Mouse (Mus musculus) midbrain, embryonic 16.5 days (tissue): Measurements from ENCODE around the gene Gm9049. TPM values are rescaled to one million over a fixed set of nuclear protein-coding genes. Genes with fewer than 3 reads are reported as not detected.
"Not testable (repeated sequence)": the region's sequence is repeated elsewhere in the genome, so short reads cannot be mapped to it uniquely, and the experiment has no call there.

ENCODE experiments used
- ATAC-seq: fragments of 200-750 bp; cut with Nextera tagmentation; 2 replicates; pipeline ENCODE4 v1.8.0; 2017; ENCODE audit warnings: moderate TSS enrichment
- H3K27ac ChIP-seq: fragments of 300-500 bp; sonication (generic); 2 replicates; pipeline ENCODE4 v1.5.1; 2014; ENCODE audit warnings: mild to moderate bottlenecking, low read length, mixed read lengths
- H3K27me3 ChIP-seq: fragments of 300-500 bp; sonication (generic); 2 replicates; pipeline ENCODE4 v1.6.1; 2014; ENCODE audit warnings: low read depth, low read length, mixed read lengths; ENCODE audit not compliant: control insufficient read depth, insufficient read depth
- H3K36me3 ChIP-seq: fragments of 300-500 bp; sonication (generic); 2 replicates; pipeline ENCODE4 v1.6.1; 2014; ENCODE audit warnings: mild to moderate bottlenecking, low read length, moderate library complexity, mixed read lengths; ENCODE audit not compliant: control insufficient read depth, insufficient read depth
- H3K4me1 ChIP-seq: fragments of 300-500 bp; sonication (generic); 2 replicates; pipeline ENCODE4 v1.6.1; 2014; ENCODE audit warnings: mild to moderate bottlenecking, low read length, mixed read lengths; ENCODE audit not compliant: control insufficient read depth, insufficient read depth
- H3K4me2 ChIP-seq: fragments of 300-500 bp; sonication (generic); 2 replicates; pipeline ENCODE4 v1.6.1; 2014; ENCODE audit warnings: mild to moderate bottlenecking, low read length, mixed read lengths
- H3K4me3 ChIP-seq: fragments of 300-500 bp; sonication (generic); 2 replicates; pipeline ENCODE4 v1.5.1; 2014; ENCODE audit warnings: low read depth, mild to moderate bottlenecking, low read length, moderate library complexity, mixed read lengths
- H3K9ac ChIP-seq: fragments of 300-500 bp; sonication (generic); 2 replicates; pipeline ENCODE4 v1.6.1; 2014; ENCODE audit warnings: low read depth, low read length, mixed read lengths
- H3K9me3 ChIP-seq: fragments of 300-500 bp; sonication (generic); replicated peaks from 2 replicates; pipeline ENCODE4 v1.6.1; 2014; ENCODE audit warnings: mild to moderate bottlenecking, low read length, mixed read lengths; ENCODE audit not compliant: control insufficient read depth, poor library complexity, severe bottlenecking
- WGBS: fragments of 180-500 bp; shearing (Covaris S2); extraction: QIAGEN DNeasy Blood & Tissue Kit; methylation state at CpG from one replicate; pipeline ENCODE4 v1.1.7; 2014; 5-methylcytosine and 5-hydroxymethylcytosine counted together
- polyA plus RNA-seq: library from polyadenylated mRNA; unstranded; fragments of >200 nt; fragmentation: Nextera tagmentation; extraction: Ambion mirVana; gene quantifications from 2 replicates; pipeline ENCODE4 v1.2.1, GENCODE M21; 2015

Gene Gm9049
- polyA plus RNA-seq, 1 experiment from 2014 or later, result not detected

DNA sequence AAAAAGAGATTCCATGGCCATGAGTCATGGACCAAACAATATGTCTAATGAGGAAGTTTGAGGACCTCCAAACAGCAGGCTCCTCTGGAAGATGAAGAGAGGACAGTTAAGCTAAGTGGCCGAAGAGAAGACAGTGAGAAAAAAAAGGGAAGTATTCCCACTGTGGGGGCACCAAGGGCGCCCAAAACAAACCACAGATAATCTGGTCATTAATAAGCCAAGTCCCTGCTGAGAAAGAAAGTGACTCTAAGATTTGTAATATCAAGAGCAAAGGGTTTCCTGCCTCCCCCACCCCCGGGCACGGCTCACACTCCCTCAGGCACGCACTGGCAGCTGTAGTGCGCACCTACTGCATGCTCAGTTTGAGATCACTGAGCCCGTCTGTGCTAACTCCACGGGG is 34.9 kb downstream of the Gm9049 start:
- Histone ChIP-seq H3K4me3 (no peak overlapping the region), H3K36me3 (no peaks in the 10 kb centered on the region), H3K27ac (no peak overlapping the region), H3K4me1 (no peaks in the 10 kb centered on the region), H3K9ac (no peak overlapping the region), H3K4me2 (no peak overlapping the region), H3K9me3 (no peaks in the 10 kb centered on the region), H3K27me3 (no peaks in the 10 kb centered on the region)
- WGBS, result 85% methylated on average over 8 of the region's 8 CpGs
- ATAC-seq, result no peak

DNA sequence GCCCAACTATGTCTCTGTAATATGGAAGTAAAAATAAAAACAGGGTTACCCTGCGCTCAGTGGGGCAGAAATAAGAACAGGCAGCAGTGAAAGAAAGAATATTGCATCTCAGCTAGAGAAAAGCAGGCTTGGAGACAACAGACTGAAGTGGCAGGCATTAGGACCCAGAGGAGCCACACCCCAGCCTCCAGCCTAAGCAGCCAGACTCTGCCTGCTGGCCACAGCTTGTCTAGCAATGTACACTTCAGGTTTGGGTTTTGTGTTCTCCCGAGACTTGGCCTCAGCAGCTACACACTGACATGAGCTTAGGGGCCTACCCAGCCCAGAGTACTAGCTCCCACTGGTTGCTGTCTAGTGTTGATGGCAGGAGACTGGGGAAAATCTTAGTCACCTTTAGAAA is 51.8 kb downstream of the Gm9049 start:
- WGBS, result 43% methylated on average over 2 of the region's 2 CpGs
- H3K27ac ChIP-seq, result not testable (repeated sequence)

More for the DNA sequence above, 51.8 kb downstream of the Gm9049 start:
- not testable (repeated sequence) for H3K9ac ChIP-seq, H3K4me2 ChIP-seq, H3K4me3 ChIP-seq, H3K27me3 ChIP-seq, H3K36me3 ChIP-seq, ATAC-seq, H3K4me1 ChIP-seq, H3K9me3 ChIP-seq

Other genes with a start within 250 kb of the Gm9049 start
- 30.6 and 31.7 TPM in 2 replicates for gene Mdm1, start 212.3 kb downstream of the Gm9049 start, polyA plus RNA-seq
- 0.20 and 0.46 TPM in 2 replicates for gene Il22, start 149.2 kb downstream of the Gm9049 start, polyA plus RNA-seq
- gene Gm32717, start 113.3 kb downstream of the Gm9049 start, polyA plus RNA-seq, result 0.11 and 0.30 TPM in 2 replicates
- gene Gm32802, start 95.4 kb downstream of the Gm9049 start, polyA plus RNA-seq, result 0.11 and 0.30 TPM in 2 replicates
- 0.80 and 0.85 TPM in 2 replicates for gene Iltifb, start 59.1 kb downstream of the Gm9049 start, polyA plus RNA-seq
- not detected in 2 replicates for gene Gm9040, start 27.1 kb downstream of the Gm9049 start, polyA plus RNA-seq
- gene Gm9044, start 21.7 kb downstream of the Gm9049 start, polyA plus RNA-seq, result not detected in 2 replicates
- gene Gm9045, start 16.3 kb downstream of the Gm9049 start, polyA plus RNA-seq, result not detected in 2 replicates
- 0.13 TPM in 1 of 2 replicates, not detected in the other for gene Gm9046, start 10.8 kb downstream of the Gm9049 start, polyA plus RNA-seq
- not detected in 2 replicates for gene Gm9048, start 5.4 kb downstream of the Gm9049 start, polyA plus RNA-seq
- not detected in 2 replicates for gene Ifng, start 86.9 kb upstream of the Gm9049 start, polyA plus RNA-seq